Mouse (Mus musculus): ENCODE data around the gene Lrp1.

Lrp1 gene

DNA sequence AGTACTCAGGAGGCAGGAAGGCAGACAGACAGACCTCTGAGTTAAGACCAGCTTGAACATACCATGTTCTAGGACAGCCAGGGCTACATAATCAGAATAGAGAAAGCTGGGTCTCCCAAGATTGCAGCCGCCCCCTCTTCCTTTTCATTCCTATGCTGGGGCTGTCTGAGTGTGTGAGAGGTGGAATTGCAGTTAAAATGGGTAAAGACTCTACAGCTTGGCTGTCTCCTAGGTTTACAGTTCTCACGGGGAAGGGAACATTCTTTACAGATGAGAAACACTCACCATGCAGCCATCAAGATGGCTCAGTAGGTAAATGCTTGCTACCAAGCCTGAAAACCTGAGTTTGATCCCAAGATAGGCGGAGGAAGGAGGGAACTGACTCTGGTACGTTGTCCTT lies 120.9 kb downstream of the Lrp1 start:
- no peak for DNase-seq (ENCODE audit: low spot score)

DNA sequence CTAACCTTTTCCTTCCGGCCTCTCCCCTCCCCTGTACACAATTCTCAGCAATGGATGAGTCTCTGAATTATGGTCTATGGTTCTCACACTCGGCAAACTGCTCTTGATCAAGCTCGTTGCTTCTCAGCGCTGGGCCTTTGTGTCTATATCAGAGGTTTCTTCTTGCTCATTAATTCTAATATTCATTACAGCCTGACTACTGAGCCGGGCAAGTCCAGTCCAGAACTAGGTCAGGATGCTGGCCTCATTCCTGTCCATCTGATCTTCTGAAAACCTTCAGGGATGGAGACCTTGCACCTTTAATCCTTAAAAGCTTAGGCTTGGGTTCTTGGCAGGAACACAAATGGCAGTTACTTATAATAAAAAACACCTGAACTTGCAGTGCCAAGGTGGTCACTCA lies 121.4 kb downstream of the Lrp1 start:
- no peak for DNase-seq (ENCODE audit: low spot score)

DNA sequence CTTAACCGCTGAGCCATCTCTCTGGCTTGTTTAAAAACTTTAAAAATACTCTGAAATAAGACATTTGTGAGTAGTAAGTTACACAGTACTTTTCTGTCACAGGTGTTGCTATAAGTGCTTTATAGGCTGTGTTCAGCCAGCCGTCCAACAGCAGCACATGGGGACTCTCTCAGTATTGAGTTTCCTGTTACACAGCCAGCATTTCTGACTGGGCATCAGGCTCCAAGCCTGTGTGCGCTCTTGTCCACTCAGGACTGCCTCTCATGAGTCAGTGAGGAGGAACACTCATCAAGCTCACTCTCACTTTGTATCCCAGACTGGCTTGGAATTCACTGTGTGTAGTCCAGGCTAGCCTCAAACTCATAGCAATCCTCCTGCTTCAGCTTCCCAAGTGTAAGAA lies 124.8 kb downstream of the Lrp1 start:
- no peak for DNase-seq (ENCODE audit: low spot score)

DNA sequence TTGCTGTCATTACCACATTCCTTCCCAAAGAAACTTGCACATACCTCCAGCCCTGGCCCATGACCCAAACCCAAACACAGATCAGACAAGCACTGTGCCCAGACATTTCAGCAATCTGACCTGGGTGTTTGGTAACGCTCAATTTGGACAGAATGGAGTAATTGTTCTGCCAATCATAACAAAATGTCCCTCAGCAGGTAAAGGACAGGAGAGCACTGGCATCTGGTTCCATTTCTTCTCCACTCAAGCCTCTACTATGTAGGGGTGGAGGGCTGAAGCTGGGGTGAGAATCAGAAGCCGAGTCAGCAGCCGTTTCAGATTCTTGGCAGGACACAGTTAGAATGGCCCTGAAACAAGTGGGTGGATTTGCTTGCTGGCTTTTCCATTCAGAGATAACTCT lies 128.8 kb downstream of the Lrp1 start:
- DNase-seq (ENCODE audit: low spot score) = no peak

DNA sequence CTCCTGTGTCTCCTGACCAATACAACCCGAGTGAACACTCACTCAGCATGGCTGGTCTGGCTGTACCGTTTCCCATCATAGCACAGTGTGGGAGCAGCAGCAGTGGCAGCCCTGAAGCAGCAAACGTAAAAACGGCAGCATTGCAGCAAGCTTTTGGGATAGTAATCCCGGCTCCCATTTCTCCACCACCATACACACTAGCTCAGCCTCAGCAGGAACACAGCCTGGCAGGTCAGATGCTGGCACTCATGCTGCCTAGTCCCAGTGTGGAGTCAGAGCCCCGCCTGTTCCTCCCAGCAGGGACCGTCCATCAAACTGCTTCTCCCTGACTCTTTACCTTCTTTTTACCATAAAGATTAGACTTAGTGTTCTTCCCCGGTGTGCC lies 129.8 kb downstream of the Lrp1 start:
- DNase-seq (ENCODE audit: low spot score) = no peak

DNA sequence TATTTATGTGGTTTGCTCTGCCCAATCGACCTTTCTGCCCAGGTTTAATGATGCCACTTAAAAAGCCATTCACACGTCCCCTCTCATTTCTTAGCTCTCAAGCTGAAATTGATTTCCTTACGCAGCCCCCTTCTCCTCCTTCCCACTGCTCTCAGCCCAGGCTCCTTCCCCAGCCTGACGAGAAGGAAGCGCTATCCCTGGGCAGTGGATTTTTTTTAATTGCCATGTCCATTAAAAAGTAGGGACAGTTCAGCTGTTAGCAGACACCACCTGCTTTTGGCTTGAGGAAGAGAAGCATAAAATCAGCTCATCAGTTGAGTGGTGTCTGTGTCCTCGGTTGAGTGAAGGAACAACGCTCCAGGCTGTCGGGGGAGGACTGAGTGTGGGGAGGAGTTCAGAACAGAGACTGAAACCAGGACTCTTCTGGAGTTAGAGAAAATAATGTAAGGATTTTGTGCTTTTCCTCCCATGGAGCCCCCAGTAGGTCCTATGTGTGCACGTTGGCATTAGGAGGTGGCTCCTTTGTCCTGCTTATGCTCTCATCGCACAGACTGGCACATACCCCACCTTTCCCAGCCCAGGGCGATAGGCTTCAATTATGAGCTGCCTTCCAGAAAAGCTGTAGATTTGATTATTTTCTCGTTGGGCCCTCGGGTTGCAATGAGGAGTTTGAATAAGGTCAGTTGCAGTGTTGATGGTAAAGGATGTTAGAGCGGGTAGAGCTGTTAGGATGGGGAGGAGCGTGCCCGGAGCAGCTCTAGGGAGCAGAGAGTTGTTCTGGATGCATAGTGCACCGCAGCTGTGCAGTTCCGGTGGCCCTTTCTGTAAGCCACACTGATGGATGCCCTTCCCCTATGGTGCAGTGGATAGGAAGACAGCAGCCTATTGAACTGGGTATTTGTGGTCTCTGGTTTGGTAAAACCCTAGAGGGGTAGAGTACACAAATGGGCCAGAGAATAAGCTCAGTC lies 130.5 kb downstream of the Lrp1 start:
- DNase-seq (ENCODE audit: low spot score) = no peak

DNA sequence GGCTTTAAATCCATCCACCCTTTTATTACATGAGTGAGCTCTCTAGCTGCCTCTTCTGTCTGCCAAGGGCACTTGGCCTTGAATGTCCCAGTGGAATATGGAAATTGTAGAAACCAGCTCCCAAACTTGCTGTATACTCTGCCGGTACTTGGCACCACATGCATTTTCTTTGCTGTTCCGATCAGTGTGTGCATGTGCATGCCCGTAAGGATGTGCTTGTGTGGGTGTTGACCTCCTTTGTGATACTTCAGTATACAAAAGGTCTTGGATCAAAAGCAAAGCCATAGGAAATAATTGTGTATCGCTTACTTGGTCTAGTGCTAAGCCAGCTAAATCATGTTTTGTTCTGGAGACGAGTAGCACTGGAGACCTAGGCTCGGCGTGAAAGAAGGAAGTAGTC lies 132.1 kb downstream of the Lrp1 start:
- DNase-seq (ENCODE audit: low spot score) = no peak

All from testis, postnatal 10 days (tissue).